Mouse (Mus musculus) lung, embryonic 15.5 days (tissue): ENCODE data around the gene Pagr1a. TPM values are rescaled to one million over a fixed set of nuclear protein-coding genes. Genes with fewer than 3 reads are reported as not detected.

Experiments used
- ATAC-seq: fragments of 200-750 bp; cut with Nextera tagmentation; 2 replicates; pipeline ENCODE4 v1.8.0; 2017; ENCODE audit warnings: moderate number of reproducible peaks, borderline replicate concordance; ENCODE audit not compliant: low FRiP score, low TSS enrichment; ENCODE audit errors: extremely low read depth
- H3K27ac ChIP-seq: fragments of 300-500 bp; sonication (generic); 2 replicates; pipeline ENCODE4 v1.5.1; 2015; ENCODE audit warnings: moderate library complexity, mild to moderate bottlenecking, inconsistent platforms
- H3K27me3 ChIP-seq: fragments of 300-500 bp; sonication (generic); 2 replicates; pipeline ENCODE4 v1.6.1; 2015; ENCODE audit warnings: inconsistent platforms
- H3K36me3 ChIP-seq: fragments of 300-500 bp; sonication (generic); 2 replicates; pipeline ENCODE4 v1.6.1; 2015; ENCODE audit warnings: inconsistent platforms
- H3K4me1 ChIP-seq: fragments of 300-500 bp; sonication (generic); 2 replicates; pipeline ENCODE4 v1.6.1; 2015; ENCODE audit warnings: inconsistent platforms
- H3K4me2 ChIP-seq: fragments of 300-500 bp; sonication (generic); 2 replicates; pipeline ENCODE4 v1.6.1; 2015; ENCODE audit warnings: inconsistent platforms, mild to moderate bottlenecking, moderate library complexity
- H3K4me3 ChIP-seq: fragments of 300-500 bp; sonication (generic); 2 replicates; pipeline ENCODE4 v1.5.1; 2015; ENCODE audit warnings: mild to moderate bottlenecking, inconsistent platforms
- H3K9ac ChIP-seq: fragments of 300-500 bp; sonication (generic); 2 replicates; pipeline ENCODE4 v1.6.1; 2015; ENCODE audit warnings: inconsistent platforms
- H3K9me3 ChIP-seq: fragments of 300-500 bp; sonication (generic); 2 replicates; pipeline ENCODE4 v1.6.1; 2016; ENCODE audit warnings: inconsistent platforms
- WGBS: fragments of 180-500 bp; shearing (Covaris S2); methylation state at CpG from one replicate; pipeline ENCODE4 v1.1.7; 2015; 5-methylcytosine and 5-hydroxymethylcytosine counted together
- polyA plus RNA-seq: library from polyadenylated mRNA; unstranded; fragments of >200 nt; fragmentation: Nextera tagmentation; extraction: Ambion mirVana; gene quantifications from 2 replicates; pipeline ENCODE4 v1.2.1, GENCODE M21; 2015

The Pagr1a gene
- polyA plus RNA-seq, 1 experiment from 2014 or later, result 86.1 TPM

DNA sequence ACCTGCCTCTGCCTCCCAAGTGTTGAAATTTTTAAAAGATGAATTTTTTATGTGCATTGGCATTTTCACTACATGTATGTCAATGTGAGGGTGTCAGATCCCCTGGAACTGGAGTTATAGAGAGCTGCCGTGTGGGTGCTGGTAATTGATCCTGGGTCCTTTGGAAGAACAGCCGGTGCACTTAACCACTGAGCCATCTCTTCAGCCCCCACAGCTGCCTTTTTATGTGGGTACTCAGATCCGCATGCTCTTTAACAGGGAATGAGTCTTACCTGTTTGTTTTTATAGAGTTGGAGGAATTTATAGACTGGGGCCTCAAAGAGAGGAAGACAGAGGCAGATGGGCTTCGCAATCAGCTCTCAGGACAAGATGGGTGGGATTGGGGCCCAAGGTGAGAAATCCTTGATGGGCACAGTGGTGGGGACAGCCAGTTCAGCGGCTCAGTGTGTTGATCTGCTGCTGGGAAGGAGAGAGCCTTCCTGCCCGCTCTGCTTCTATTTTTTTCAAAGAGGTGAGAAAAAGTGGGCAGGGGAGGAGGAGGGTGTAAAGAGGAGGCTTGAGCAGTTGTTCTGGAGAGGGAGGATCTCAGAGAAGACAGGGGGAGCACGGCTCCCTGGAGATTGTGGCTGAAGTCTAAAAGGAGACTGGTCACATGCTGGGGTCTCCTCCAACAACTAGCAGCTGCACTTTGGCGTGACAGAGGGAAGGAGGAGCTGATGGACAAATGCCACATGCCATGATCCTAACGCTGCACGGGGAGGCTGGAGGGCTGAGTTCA lies 32.3 kb downstream of the Pagr1a start:
- H3K27me3 ChIP-seq, result no peaks in the 10 kb centered on the region
- no peak overlapping the region for H3K9ac ChIP-seq
- H3K4me2 ChIP-seq, result no peak overlapping the region
- H3K27ac ChIP-seq, result no peak overlapping the region
- 34% methylated on average over 10 of the region's 10 CpGs for WGBS
- H3K36me3 ChIP-seq, result peaks cover 8% of the 10 kb centered on the region; the same call in 1 of the 2 replicates
- ATAC-seq, result no peak
- H3K4me3 ChIP-seq, result no peak overlapping the region
- no peaks in the 10 kb centered on the region for H3K9me3 ChIP-seq
- no peaks in the 10 kb centered on the region for H3K4me1 ChIP-seq

DNA sequence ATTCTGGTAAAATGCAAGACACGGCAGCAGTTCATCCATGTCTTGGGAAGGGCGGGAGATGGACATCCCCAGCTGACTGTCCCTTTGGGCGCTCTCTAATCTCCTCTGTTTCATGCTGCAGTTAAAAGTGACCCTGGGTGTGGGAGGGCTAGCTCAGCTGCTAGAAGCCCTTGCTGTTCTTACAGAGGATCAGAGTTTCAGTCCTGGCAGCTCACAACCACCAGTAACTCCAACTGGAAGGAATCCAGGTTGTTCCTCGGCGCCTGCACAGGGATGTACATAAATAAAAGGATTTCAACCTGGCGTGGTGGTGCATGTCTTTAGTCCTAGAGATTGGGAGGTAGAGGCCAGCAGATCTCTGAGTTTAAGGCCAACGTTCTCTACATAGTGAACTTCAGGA lies 34.0 kb downstream of the Pagr1a start:
- peaks cover 26% of the 10 kb centered on the region; the same call in 1 of the 2 replicates for H3K36me3 ChIP-seq
- H3K4me3 ChIP-seq, result no peak overlapping the region
- H3K9me3 ChIP-seq, result no peaks in the 10 kb centered on the region
- no peaks in the 10 kb centered on the region for H3K27me3 ChIP-seq
- 69% methylated on average over 7 of the region's 7 CpGs for WGBS
- no peaks in the 10 kb centered on the region for H3K4me1 ChIP-seq
- no peak overlapping the region for H3K27ac ChIP-seq
- no peak for ATAC-seq
- no peak overlapping the region for H3K9ac ChIP-seq
- no peak overlapping the region for H3K4me2 ChIP-seq

- Histone ChIP-seq H3K27me3 (no peaks in the 10 kb centered on the region), H3K36me3 (peaks cover 26% of the 10 kb centered on the region; the same call in 1 of the 2 replicates), H3K4me2 (no peak overlapping the region), H3K4me1 (peaks cover 7% of the 10 kb centered on the region), H3K4me3 (no peak overlapping the region), H3K9me3 (no peaks in the 10 kb centered on the region), H3K27ac (no peak overlapping the region), H3K9ac (no peak overlapping the region)
- 81% methylated on average over 4 of the region's 4 CpGs for WGBS
- ATAC-seq, result no peak
Measured at GRCm38 (mm10) chr7:126982054-126982453, 35.1 kb downstream of the Pagr1a start.

GRCm38 (mm10) chr7:126981601-126982000 lies 35.6 kb downstream of the Pagr1a start:
- Histone ChIP-seq H3K9ac (no peak overlapping the region), H3K27ac (no peak overlapping the region), H3K4me2 (no peak overlapping the region), H3K9me3 (no peaks in the 10 kb centered on the region), H3K36me3 (peaks cover 26% of the 10 kb centered on the region; the same call in 1 of the 2 replicates), H3K4me1 (peaks cover 10% of the 10 kb centered on the region), H3K27me3 (no peaks in the 10 kb centered on the region), H3K4me3 (no peak overlapping the region)
- ATAC-seq, result no peak
- WGBS, result 79% methylated on average over 2 of the region's 2 CpGs

GRCm38 (mm10) chr7:126978841-126979240 lies 38.3 kb downstream of the Pagr1a start:
- 84% methylated on average over 6 of the region's 6 CpGs for WGBS
- H3K4me2 ChIP-seq, result no peak overlapping the region
- H3K36me3 ChIP-seq, result peaks cover 26% of the 10 kb centered on the region; the same call in 1 of the 2 replicates
- no peak overlapping the region for H3K27ac ChIP-seq
- no peaks in the 10 kb centered on the region for H3K9me3 ChIP-seq
- peaks cover 17% of the 10 kb centered on the region for H3K4me1 ChIP-seq
- H3K4me3 ChIP-seq, result no peak overlapping the region
- no peak for ATAC-seq
- H3K9ac ChIP-seq, result no peak overlapping the region
- H3K27me3 ChIP-seq, result no peaks in the 10 kb centered on the region

DNA sequence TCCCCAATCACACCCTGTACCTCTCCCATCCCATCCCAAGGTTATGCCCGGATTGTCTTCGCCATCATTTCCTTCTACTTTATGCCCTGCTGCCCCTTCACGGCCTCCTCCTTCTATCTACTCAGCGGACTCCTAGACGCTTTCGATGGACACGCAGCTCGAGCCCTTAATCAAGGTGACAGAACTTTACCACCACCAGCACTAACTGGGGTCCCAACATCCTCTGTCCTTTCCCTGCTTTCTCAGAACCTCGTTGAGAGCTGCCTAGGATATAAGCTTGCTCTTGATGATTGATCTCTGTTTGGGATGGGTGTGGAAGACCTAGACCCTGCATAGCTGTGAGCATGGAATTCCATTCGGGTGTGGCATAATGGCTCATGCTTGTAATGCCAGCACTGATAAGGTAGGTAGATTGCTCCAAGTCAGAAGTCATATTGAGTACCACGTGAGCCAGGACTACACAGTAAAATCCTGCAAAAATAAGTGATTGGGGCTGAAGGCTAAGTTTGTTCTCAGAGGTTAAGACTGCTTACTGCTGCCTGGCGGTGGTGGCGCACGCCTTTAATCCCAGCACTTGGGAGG lies 40.2 kb downstream of the Pagr1a start:
- Histone ChIP-seq H3K4me3 (peak overlapping the region; percentile 91), H3K4me2 (peak overlapping the region; percentile 71), H3K27ac (peak overlapping the region; percentile 95), H3K9ac (peak overlapping the region; percentile 99), H3K9me3 (no peaks in the 10 kb centered on the region), H3K27me3 (no peaks in the 10 kb centered on the region), H3K4me1 (peaks cover 17% of the 10 kb centered on the region), H3K36me3 (peaks cover 26% of the 10 kb centered on the region; the same call in 1 of the 2 replicates)
- no peak for ATAC-seq
- WGBS, result 23% methylated on average over 14 of the region's 14 CpGs

DNA sequence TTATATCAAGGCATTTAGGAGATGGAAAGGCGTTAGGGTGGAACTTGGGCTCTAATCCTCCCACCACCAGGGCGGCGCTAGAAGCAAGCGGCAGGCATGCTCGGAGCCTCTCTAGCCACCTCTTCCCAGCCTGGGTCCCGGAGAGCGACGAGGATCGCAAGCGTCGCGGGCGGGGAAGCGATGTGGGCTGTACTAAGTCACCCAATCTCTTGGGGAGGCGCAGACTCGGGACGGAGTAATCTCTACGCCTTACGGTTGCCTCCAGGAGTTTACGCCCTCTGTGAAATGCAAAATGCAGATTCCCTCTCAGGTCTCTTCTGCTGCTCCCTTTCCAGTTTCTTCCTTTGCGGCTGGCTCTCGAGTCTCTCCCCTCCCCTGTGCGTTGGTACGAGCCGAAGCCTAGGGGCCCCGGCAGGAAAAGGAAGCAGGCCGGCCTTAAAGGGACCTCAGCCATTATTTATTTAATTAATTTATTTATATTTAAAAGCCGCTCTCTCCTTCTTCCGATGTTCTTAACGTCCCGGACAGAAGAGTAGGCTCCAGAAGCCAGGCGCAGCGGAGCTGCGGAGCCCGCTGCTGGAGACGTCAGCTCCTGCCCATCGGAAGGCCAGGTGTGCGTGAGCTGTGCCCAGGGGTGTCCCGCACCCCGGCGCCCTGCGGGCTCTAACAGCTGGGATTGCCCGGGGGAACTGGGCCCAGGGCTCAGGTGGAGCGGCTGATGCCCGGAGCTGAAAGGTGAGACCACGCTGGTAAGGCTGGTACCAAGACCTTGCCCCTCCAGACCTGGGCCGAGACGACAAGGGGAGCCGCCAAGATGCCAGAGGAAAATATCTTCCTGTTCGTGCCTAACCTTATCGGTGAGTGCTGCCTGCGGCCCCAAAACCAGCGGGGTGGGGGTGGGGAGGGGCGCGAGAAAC lies 40.9 kb downstream of the Pagr1a start, which contains the start of gene Cdiptos:
Gene Cdiptos, minus strand, starts transcription at position 149 of the 917 bp plus-strand sequence.
- peaks cover 26% of the 10 kb centered on the region; the same call in 1 of the 2 replicates for H3K36me3 ChIP-seq
- peak within 1 kb of the TSS; percentile 95 for H3K27ac ChIP-seq
- peak within 1 kb of the TSS; percentile 71 for H3K4me2 ChIP-seq
- ATAC-seq, result peak; percentile 96
- no peaks in the 10 kb centered on the region for H3K9me3 ChIP-seq
- peaks cover 17% of the 10 kb centered on the region for H3K4me1 ChIP-seq
- H3K27me3 ChIP-seq, result no peaks in the 10 kb centered on the region
- peak within 1 kb of the TSS; percentile 99 for H3K9ac ChIP-seq
- H3K4me3 ChIP-seq, result peak within 1 kb of the TSS; percentile 91
- under 1% methylated on average over 52 of the region's 55 CpGs for WGBS

DNA sequence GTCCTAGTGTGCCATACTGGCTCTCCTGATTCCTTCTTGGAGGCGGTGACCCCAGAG lies 41.4 kb downstream of the Pagr1a start, which contains the start of gene Cdipt:
Gene Cdipt, plus strand, starts transcription at position 22 of the 57 bp plus-strand sequence.
- Histone ChIP-seq H3K4me2 (peak within 1 kb of the TSS; percentile 71), H3K27ac (peak within 1 kb of the TSS; percentile 95), H3K9me3 (no peaks in the 10 kb centered on the region), H3K9ac (peak within 1 kb of the TSS; percentile 99), H3K27me3 (no peaks in the 10 kb centered on the region), H3K36me3 (peaks cover 26% of the 10 kb centered on the region; the same call in 1 of the 2 replicates), H3K4me3 (peak within 1 kb of the TSS; percentile 91), H3K4me1 (peaks cover 17% of the 10 kb centered on the region)
- WGBS, result 0% methylated on average over 1 of the region's 1 CpGs
- no peak for ATAC-seq

DNA sequence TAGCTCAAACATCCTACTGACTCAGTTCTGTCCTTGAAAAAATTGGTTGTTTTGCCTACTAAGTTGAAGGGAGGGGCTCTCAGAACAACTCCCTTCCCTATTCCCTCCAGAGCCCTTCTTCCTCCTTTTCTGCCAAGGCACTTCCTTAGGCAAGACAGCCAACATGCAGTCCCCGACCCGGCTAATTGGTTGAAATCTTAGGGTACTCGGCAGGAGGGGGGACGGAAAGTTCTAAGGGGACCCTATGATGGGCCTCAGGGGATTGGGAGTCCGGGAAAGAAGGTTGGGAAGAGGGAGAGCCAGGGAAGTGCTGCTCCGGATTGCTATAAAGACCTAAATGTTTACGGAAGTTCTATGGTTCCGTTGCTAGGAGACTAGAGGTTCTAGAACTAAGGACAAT lies 41.7 kb downstream of the Pagr1a start:
- Histone ChIP-seq H3K4me1 (peaks cover 17% of the 10 kb centered on the region), H3K4me3 (peak overlapping the region; percentile 91), H3K27ac (peak overlapping the region; percentile 27; the same call in 1 of the 2 replicates), H3K36me3 (peaks cover 24% of the 10 kb centered on the region; the same call in 1 of the 2 replicates), H3K9ac (peak overlapping the region; percentile 99; the same call in 1 of the 2 replicates), H3K9me3 (no peaks in the 10 kb centered on the region), H3K27me3 (no peaks in the 10 kb centered on the region), H3K4me2 (peak overlapping the region; percentile 71)
- ATAC-seq, result no peak
- WGBS, result 11% methylated on average over 8 of the region's 8 CpGs

DNA sequence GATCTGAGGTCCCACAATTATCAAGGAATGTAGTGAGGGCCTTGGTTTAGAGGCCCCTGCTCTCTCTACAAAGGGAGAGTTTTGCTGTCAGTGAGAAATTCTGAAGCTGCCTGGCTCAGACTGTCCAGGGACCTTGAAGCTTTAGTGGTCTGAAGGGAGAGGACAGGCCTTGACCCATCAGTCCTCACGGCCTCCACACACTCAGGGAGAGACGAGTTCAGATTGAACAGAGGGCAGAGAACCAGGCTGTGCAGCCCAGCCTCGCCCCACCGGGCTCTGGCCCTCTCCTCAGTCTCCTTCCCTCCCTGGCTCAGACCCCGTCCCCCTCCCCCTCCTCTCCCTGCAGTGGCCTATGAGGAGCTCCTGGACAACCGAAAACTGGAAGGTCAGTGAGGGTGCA lies 49.8 kb downstream of the Pagr1a start:
- Histone ChIP-seq H3K4me1 (no peaks in the 10 kb centered on the region), H3K36me3 (no peaks in the 10 kb centered on the region), H3K27ac (no peak overlapping the region), H3K27me3 (peaks cover 21% of the 10 kb centered on the region), H3K4me2 (no peak overlapping the region), H3K9me3 (no peaks in the 10 kb centered on the region), H3K4me3 (no peak overlapping the region), H3K9ac (no peak overlapping the region)
- WGBS, result 65% methylated on average over 6 of the region's 6 CpGs
- no peak for ATAC-seq

GRCm38 (mm10) chr7:126965568-126965967 lies 51.6 kb downstream of the Pagr1a start:
- H3K4me2 ChIP-seq, result no peak overlapping the region
- H3K9ac ChIP-seq, result no peak overlapping the region
- H3K4me3 ChIP-seq, result no peak overlapping the region
- WGBS, result 34% methylated on average over 3 of the region's 3 CpGs
- no peak for ATAC-seq
- H3K27me3 ChIP-seq, result peaks cover 30% of the 10 kb centered on the region
- no peaks in the 10 kb centered on the region for H3K36me3 ChIP-seq
- no peaks in the 10 kb centered on the region for H3K9me3 ChIP-seq
- H3K4me1 ChIP-seq, result no peaks in the 10 kb centered on the region
- H3K27ac ChIP-seq, result no peak overlapping the region
